Mouse (Mus musculus): ENCODE measurements around the gene Atf7ip. TPM values are rescaled to one million over a fixed set of nuclear protein-coding genes. Genes with fewer than 3 reads are reported as not detected.

Gene Atf7ip
- polyA plus RNA-seq, 1 experiment, result 11.6 TPM

DNA sequence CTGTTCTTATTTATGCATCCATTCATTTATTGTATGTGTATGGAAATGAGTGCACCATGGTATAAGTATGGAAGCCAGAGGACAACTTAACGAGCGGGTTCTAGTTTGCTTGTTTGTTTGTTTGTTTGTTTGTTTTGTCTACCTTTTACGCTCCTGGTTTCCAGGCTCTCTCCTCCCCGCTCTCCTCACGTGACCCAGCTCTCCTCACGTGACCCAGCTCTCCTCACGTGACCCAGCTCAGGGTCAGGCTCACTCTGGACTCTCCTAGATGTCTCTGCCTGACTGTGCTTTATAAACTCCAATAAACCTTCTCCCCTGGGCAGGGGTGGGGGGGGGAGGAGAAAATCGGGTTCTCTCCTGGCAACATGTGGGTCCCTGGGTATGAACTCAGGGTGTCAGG, 144.7 kb downstream of the Atf7ip start:
- no peaks in the 10 kb centered on the region for H3K36me3 ChIP-seq (ENCODE audit: control insufficient read depth, insufficient read depth)
- TF ChIP-seq SRF (IDR thresholded peaks at IDR 0.05; ENCODE audit: control insufficient read depth, insufficient read length, low read depth), result no peak
- peak; percentile 36 for TF ChIP-seq USF1 (IDR thresholded peaks at IDR 0.05; ENCODE audit: low read depth)
- no peaks in the 10 kb centered on the region for H3K27me3 ChIP-seq (ENCODE audit: control insufficient read depth, insufficient read depth, insufficient read length)

DNA sequence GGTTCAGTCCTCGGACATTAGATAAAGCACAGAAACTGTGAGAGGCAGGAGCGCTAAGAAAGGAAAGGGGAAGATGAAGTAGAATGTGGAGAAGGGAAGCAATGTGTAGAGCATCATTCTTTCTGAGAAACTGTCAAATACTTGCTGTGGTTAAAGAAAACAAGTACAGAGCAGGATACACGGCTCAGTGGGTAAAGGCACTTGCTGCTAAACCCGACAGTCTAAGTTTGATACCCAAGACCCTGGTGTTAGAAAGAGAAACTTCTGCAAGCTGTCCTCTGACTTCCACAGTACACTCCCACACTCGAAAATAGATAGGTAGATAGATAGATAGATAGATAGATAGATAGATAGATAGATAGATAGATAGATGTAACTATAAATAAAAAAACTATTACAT, 147.4 kb downstream of the Atf7ip start:
- Histone ChIP-seq H3K79me2 (ENCODE audit: control insufficient read depth, insufficient read depth) (no peaks in the 10 kb centered on the region), H3K36me3 (ENCODE audit: control insufficient read depth, insufficient read depth) (no peaks in the 10 kb centered on the region), H3K4me3 (no peak overlapping the region), H3K27me3 (ENCODE audit: control insufficient read depth, insufficient read depth, insufficient read length) (no peaks in the 10 kb centered on the region), H3ac (ENCODE audit: control insufficient read depth, insufficient read length) (no peak overlapping the region), H3K4me2 (ENCODE audit: low read depth) (no peak overlapping the region)
- no peak for TF ChIP-seq MYOD1 (IDR thresholded peaks at IDR 0.05; ENCODE audit: control insufficient read depth in 1 of 3, insufficient read length in 2 of 3, low read depth in 2 of 3)
- no peak for TF ChIP-seq TCF3 (IDR thresholded peaks at IDR 0.05; ENCODE audit: insufficient read length, low read depth)
- no peak for TF ChIP-seq MYOG (IDR thresholded peaks at IDR 0.05; ENCODE audit: control insufficient read depth in 1 of 3, insufficient read depth in 1 of 3, insufficient read length in 2 of 3, low read depth in 2 of 3)
- no peak for TF ChIP-seq CEBPB (IDR thresholded peaks at IDR 0.05; ENCODE audit: insufficient read depth, poor library complexity, severe bottlenecking)
- no peak for TF ChIP-seq MAX (IDR thresholded peaks at IDR 0.05; ENCODE audit: low read depth)
- no peak for TF ChIP-seq SRF (IDR thresholded peaks at IDR 0.05; ENCODE audit: control insufficient read depth, insufficient read length, low read depth)
- no peak for TF ChIP-seq POLR2A (IDR thresholded peaks at IDR 0.05; ENCODE audit: insufficient read length, low read depth)
- TF ChIP-seq E2F4 (IDR thresholded peaks at IDR 0.05; ENCODE audit: insufficient read depth), result no peak
- no peak for TF ChIP-seq USF1 (IDR thresholded peaks at IDR 0.05; ENCODE audit: low read depth)
- TF ChIP-seq TCF12 (IDR thresholded peaks at IDR 0.05; ENCODE audit: insufficient read depth, poor library complexity, severe bottlenecking), result no peak
- no peak for TF ChIP-seq REST (IDR thresholded peaks at IDR 0.05; ENCODE audit: insufficient read depth, insufficient read length)
- TF ChIP-seq POLR2AphosphoS2 (IDR thresholded peaks at IDR 0.05; ENCODE audit: insufficient read length, low read depth), result no peak

More for the DNA sequence above, 144.7 kb downstream of the Atf7ip start:
- no peak overlapping the region for H3K4me3 ChIP-seq
- H3K4me2 ChIP-seq (ENCODE audit: low read depth), result no peak overlapping the region
- H3K79me2 ChIP-seq (ENCODE audit: control insufficient read depth, insufficient read depth), result no peaks in the 10 kb centered on the region
- H3ac ChIP-seq (ENCODE audit: control insufficient read depth, insufficient read length), result no peak overlapping the region

DNA sequence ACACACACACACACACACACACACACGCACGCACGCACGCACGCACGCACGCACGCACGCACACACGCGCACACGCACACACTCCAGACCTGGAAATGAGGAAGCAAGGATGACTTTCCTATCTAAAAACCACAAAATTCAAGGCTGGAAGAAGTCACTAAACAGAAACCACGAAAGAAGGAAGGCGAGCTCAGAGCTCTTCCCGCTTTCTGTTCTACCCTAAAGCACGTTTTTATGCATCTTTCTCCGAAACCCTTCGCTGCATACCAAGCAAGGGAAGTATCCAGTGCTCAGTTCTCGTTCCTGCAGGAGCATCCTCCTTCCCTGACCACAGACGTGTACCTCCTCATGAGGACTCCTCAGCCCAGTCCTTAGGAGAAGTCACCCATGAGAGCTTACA, 148.5 kb downstream of the Atf7ip start:
- TF ChIP-seq MAX (IDR thresholded peaks at IDR 0.05; ENCODE audit: low read depth) (no peak), TCF12 (IDR thresholded peaks at IDR 0.05; ENCODE audit: insufficient read depth, poor library complexity, severe bottlenecking) (no peak), CEBPB (IDR thresholded peaks at IDR 0.05; ENCODE audit: insufficient read depth, poor library complexity, severe bottlenecking) (no peak), REST (IDR thresholded peaks at IDR 0.05; ENCODE audit: insufficient read depth, insufficient read length) (no peak), SRF (IDR thresholded peaks at IDR 0.05; ENCODE audit: control insufficient read depth, insufficient read length, low read depth) (no peak), MYOG (IDR thresholded peaks at IDR 0.05; ENCODE audit: control insufficient read depth in 1 of 3, insufficient read depth in 1 of 3, insufficient read length in 2 of 3, low read depth in 2 of 3) (no peak), E2F4 (IDR thresholded peaks at IDR 0.05; ENCODE audit: insufficient read depth) (no peak), TCF3 (IDR thresholded peaks at IDR 0.05; ENCODE audit: insufficient read length, low read depth) (no peak), MYOD1 (IDR thresholded peaks at IDR 0.05; ENCODE audit: control insufficient read depth in 1 of 3, insufficient read length in 2 of 3, low read depth in 2 of 3) (no peak), POLR2AphosphoS2 (IDR thresholded peaks at IDR 0.05; ENCODE audit: insufficient read length, low read depth) (no peak), POLR2A (IDR thresholded peaks at IDR 0.05; ENCODE audit: insufficient read length, low read depth) (no peak), USF1 (IDR thresholded peaks at IDR 0.05; ENCODE audit: low read depth) (no peak)
- Histone ChIP-seq H3K79me2 (ENCODE audit: control insufficient read depth, insufficient read depth) (no peaks in the 10 kb centered on the region), H3ac (ENCODE audit: control insufficient read depth, insufficient read length) (no peak overlapping the region), H3K36me3 (ENCODE audit: control insufficient read depth, insufficient read depth) (no peaks in the 10 kb centered on the region), H3K4me2 (ENCODE audit: low read depth) (no peak overlapping the region), H3K27me3 (ENCODE audit: control insufficient read depth, insufficient read depth, insufficient read length) (no peaks in the 10 kb centered on the region), H3K4me3 (no peak overlapping the region)

DNA sequence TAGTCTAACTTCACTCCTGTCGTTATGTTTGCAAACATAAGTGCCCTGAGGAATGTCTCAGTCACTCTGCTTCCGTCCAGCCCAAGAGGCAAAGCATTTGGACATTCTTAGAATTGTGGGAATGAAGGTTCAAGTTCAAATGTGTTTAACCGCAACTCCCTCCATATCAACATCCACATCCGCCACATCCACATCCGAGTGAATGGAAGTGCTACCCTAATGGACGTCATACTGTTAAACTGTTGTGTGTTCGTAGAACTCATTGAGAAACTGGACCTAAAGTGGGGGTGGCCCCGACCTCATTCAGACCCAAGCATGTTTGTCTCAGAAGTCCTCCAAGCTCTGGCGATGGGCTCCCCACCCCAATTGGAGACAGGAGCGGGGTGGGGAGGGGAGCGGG, 149.8 kb downstream of the Atf7ip start:
- no peak overlapping the region for H3ac ChIP-seq (ENCODE audit: control insufficient read depth, insufficient read length)
- H3K36me3 ChIP-seq (ENCODE audit: control insufficient read depth, insufficient read depth), result no peaks in the 10 kb centered on the region
- no peaks in the 10 kb centered on the region for H3K27me3 ChIP-seq (ENCODE audit: control insufficient read depth, insufficient read depth, insufficient read length)
- no peak for TF ChIP-seq TCF3 (IDR thresholded peaks at IDR 0.05; ENCODE audit: insufficient read length, low read depth)
- no peak for TF ChIP-seq SRF (IDR thresholded peaks at IDR 0.05; ENCODE audit: control insufficient read depth, insufficient read length, low read depth)
- no peak for TF ChIP-seq E2F4 (IDR thresholded peaks at IDR 0.05; ENCODE audit: insufficient read depth)
- no peak for TF ChIP-seq MAX (IDR thresholded peaks at IDR 0.05; ENCODE audit: low read depth)
- TF ChIP-seq REST (IDR thresholded peaks at IDR 0.05; ENCODE audit: insufficient read depth, insufficient read length), result no peak
- TF ChIP-seq MYOD1 (IDR thresholded peaks at IDR 0.05; ENCODE audit: control insufficient read depth in 1 of 3, insufficient read length in 2 of 3, low read depth in 2 of 3), result no peak
- TF ChIP-seq POLR2A (IDR thresholded peaks at IDR 0.05; ENCODE audit: insufficient read length, low read depth), result no peak
- TF ChIP-seq USF1 (IDR thresholded peaks at IDR 0.05; ENCODE audit: low read depth), result no peak
- no peak for TF ChIP-seq CEBPB (IDR thresholded peaks at IDR 0.05; ENCODE audit: insufficient read depth, poor library complexity, severe bottlenecking)
- no peak for TF ChIP-seq POLR2AphosphoS2 (IDR thresholded peaks at IDR 0.05; ENCODE audit: insufficient read length, low read depth)
- TF ChIP-seq MYOG (IDR thresholded peaks at IDR 0.05; ENCODE audit: control insufficient read depth in 1 of 3, insufficient read depth in 1 of 3, insufficient read length in 2 of 3, low read depth in 2 of 3), result no peak
- H3K79me2 ChIP-seq (ENCODE audit: control insufficient read depth, insufficient read depth), result no peaks in the 10 kb centered on the region
- H3K4me3 ChIP-seq, result no peak overlapping the region
- no peak overlapping the region for H3K4me2 ChIP-seq (ENCODE audit: low read depth)

DNA sequence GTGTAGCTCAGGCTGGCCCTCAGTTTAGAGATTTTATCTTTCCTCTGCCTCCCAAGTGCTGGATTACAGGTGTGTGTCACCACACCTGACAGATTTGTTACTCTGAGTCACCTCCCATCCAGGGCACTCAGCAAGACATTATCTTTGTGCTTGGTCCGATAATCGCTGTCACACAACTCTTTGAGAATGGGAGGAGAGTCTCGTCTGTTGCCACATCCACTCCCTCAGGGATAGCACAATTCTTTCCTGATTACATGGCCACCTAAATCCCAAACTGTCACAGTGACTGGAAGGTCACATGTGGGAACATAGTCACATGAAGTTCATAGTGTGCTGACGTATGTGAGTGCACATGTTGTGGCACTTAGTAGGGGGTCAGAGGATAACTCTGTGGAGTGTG, 152.3 kb downstream of the Atf7ip start:
- Histone ChIP-seq H3ac (ENCODE audit: control insufficient read depth, insufficient read length) (no peak overlapping the region), H3K27me3 (ENCODE audit: control insufficient read depth, insufficient read depth, insufficient read length) (no peaks in the 10 kb centered on the region), H3K36me3 (ENCODE audit: control insufficient read depth, insufficient read depth) (no peaks in the 10 kb centered on the region), H3K79me2 (ENCODE audit: control insufficient read depth, insufficient read depth) (no peaks in the 10 kb centered on the region), H3K4me3 (no peak overlapping the region), H3K4me2 (ENCODE audit: low read depth) (no peak overlapping the region)
- TF ChIP-seq REST (IDR thresholded peaks at IDR 0.05; ENCODE audit: insufficient read depth, insufficient read length), result no peak
- TF ChIP-seq TCF3 (IDR thresholded peaks at IDR 0.05; ENCODE audit: insufficient read length, low read depth), result no peak
- TF ChIP-seq TCF12 (IDR thresholded peaks at IDR 0.05; ENCODE audit: insufficient read depth, poor library complexity, severe bottlenecking), result no peak
- TF ChIP-seq POLR2A (IDR thresholded peaks at IDR 0.05; ENCODE audit: insufficient read length, low read depth), result no peak
- TF ChIP-seq MYOG (IDR thresholded peaks at IDR 0.05; ENCODE audit: control insufficient read depth in 1 of 3, insufficient read depth in 1 of 3, insufficient read length in 2 of 3, low read depth in 2 of 3), result no peak
- TF ChIP-seq USF1 (IDR thresholded peaks at IDR 0.05; ENCODE audit: low read depth), result no peak
- no peak for TF ChIP-seq MYOD1 (IDR thresholded peaks at IDR 0.05; ENCODE audit: control insufficient read depth in 1 of 3, insufficient read length in 2 of 3, low read depth in 2 of 3)
- TF ChIP-seq CEBPB (IDR thresholded peaks at IDR 0.05; ENCODE audit: insufficient read depth, poor library complexity, severe bottlenecking), result no peak
- no peak for TF ChIP-seq SRF (IDR thresholded peaks at IDR 0.05; ENCODE audit: control insufficient read depth, insufficient read length, low read depth)
- TF ChIP-seq MAX (IDR thresholded peaks at IDR 0.05; ENCODE audit: low read depth), result no peak
- TF ChIP-seq E2F4 (IDR thresholded peaks at IDR 0.05; ENCODE audit: insufficient read depth), result no peak
- no peak for TF ChIP-seq POLR2AphosphoS2 (IDR thresholded peaks at IDR 0.05; ENCODE audit: insufficient read length, low read depth)
